Mouse (Mus musculus) forelimb bud, embryonic 11.5 days (tissue): ENCODE measurements at regions not wholly inside any gene's neighbourhood (a gene's known extent, or its start where the extent isn't known, plus 50 kb on each side); places are given as distances from the start of the nearest gene placed in this dataset.

Experiments used
- DNase-seq: peaks from one replicate; pipeline ENCODE4 v3.0.0-alpha.2; 2012; ENCODE audit warnings: low read depth, low spot score

DNA sequence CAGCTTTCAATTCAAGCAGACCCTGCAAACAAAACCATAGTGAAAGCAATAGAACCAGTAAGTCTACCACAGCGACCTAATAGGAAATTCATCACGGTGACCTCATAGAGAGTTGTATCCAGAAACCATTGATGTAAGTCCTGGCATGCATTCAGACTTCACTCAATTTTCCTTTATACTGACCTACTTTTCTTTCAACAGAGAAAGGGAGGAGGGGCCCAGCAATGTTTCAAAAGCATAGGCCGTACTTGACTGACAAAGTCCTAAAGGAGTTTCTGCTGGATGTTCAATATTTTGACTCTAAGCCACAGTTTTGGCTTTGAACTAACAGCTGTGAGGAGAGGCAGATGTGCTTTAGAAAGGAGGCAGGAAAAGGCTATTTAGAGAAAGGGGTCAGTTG, 88.4 kb downstream of the AI593442 start:
- no peak for DNase-seq

GRCm38 (mm10) chr9:52574066-52574465, 105.5 kb downstream of the AI593442 start:
- DNase-seq, result no peak

GRCm38 (mm10) chr9:52551577-52552281, 127.9 kb downstream of the AI593442 start:
- DNase-seq, result no peak

GRCm38 (mm10) chr9:52546071-52546470, 133.5 kb downstream of the AI593442 start:
- no peak for DNase-seq

- no peak for DNase-seq
Measured at GRCm38 (mm10) chr9:52539086-52539485, 140.5 kb downstream of the AI593442 start.

- DNase-seq, result peak; percentile 1
Measured at GRCm38 (mm10) chr9:52529444-52529915, 150.1 kb downstream of the AI593442 start.

DNA sequence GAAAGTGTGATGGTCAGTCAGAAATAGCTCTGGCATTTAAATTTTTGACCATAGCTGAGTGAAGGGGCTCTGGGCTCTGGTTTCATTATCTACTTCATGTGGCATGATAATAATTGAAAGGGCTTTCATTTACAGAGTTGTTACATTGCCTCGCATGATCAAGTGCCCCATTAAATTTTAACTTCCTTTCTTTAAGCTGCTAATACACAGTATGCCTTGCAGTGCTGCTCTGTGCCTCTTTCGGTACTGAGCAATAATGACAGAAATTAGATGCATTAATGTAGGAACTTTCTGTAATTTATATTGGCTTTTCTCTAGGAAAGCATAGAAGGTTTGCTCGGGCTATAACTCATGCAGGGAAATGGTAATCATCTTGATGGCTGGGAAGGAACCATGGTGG, 179.1 kb downstream of the AI593442 start:
- DNase-seq, result no peak

DNA sequence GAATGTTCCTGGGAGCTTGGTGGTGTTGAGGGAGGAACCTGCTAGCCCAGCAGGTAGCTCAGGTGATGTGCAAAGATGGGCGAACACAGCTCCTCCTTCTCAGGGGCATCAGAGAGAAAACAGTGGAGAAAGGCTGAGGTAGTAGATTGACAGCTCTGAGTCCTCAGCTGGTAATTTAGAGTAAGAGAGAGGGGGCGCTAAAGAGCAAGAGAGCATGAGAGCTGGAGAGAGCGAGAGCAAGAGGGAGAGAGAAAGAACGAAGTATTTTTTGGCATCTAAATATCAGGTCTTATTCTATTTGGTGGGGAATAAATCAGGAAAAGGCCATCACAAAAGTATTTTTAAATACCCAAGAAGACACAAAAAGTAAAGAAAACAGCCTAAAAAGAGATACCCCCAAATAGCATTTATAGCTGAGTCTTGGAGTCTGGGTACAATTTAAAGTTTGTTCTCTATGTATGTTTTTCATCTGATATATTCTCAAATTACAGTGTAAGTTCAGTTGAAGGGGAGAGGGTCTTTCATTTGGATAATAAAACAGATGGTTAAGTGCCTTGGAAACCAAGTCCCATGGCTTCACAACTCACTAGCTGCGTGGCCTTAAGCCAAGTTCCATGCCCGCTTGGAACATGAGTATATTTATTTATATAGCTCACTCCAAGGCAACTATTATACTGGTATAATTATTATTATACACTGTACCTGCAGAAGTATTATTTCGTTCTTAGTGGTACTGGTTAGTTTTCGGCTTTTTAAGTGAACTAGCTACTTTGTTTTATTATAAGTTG, 183.9 kb downstream of the AI593442 start:
- DNase-seq, result peak; percentile 26

DNA sequence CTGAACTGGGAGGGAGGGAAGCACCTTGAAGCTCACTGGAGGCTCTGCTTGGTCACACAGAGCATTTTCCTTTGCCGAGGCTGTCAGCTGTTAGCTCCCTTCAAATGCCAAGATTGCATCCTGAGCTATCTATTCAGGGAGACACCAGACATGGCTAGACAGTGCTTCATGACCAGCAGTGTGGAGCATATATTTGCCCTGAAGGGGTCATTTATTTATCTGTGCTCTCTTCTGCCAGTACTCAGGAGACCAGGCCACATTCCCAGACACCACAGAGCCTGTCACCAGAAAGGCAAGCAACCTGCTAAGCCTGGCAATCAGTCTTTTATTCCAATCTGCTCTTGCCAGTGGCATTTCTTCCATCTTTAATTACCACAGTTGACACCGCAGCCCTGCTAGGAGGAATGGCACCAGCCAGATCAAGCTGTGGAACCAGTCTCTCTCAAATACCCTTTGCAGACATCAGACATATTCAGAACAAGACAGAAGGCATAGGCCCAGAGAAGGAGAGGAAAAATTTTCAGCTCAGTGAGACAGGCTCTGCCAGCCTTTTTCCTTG, 186.6 kb downstream of the AI593442 start:
- no peak for DNase-seq

DNA sequence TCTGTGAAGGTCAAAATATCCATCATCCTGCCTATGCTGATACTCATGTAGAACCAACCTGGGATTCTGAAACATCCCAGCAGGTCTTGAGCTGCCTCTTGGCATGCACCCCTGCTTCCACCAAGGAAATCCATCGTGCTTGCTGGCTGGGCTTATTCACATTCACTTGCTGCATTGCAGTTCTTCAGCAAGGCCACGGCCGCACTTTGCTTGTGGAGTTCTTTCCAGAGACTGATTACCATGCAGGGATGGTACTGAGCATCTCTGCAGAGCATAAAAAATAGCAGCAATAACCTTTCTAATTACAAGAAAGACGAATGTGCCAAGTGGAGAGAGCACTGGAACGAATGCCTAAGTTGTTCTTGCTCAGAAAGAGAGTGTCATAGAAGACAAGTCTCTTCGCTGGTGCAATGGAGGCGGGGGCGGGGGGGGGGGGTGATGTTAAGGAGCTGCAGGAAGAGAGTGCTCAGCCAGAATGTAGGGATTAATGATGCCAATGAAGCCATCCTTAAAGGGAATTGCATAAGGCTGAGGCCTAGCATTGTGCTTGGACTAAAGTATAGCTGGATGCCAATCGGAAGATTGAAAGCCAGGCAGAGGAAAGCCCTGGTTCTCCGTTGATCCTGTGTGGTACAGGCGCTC, 205.9 kb downstream of the AI593442 start:
- DNase-seq, result no peak

DNA sequence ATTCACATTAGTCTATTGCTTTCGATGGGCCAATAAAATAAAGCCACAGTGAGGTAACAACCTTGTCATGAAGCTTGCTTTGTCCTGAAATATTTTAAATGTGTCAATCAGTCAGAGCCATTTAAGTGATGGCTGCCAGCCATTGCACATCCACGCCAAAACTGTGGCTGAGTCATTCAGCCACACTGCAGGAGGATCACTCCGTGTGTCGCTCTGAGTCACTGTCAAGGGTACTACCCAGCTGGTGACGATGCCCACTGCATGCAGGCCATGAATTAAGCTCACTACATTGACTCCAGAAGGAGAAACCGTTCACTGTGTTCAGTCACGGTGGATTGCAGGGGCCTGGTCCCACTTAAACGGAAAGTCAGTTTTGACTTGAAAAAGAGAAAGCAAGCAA, 206.7 kb downstream of the AI593442 start:
- DNase-seq, result no peak

DNA sequence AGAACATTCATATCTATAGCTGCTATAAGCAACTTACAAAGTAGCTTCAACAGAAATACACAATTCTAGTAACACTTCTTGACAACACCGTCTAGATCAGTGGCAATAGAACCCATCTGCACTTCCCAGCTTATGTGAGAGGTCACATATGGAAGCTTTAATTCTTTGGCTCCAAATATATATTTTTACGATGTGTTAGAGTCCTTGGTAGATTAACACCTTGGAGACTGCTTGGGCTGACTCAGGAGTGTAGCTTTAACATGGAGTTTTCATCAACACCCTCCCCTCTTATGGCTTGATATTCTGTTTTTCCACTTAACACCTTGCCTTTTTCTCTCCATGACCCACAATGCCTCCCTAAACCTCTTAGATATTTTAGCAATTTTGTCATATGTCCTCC, 221.1 kb downstream of the AI593442 start:
- DNase-seq, result peak; percentile 50

GRCm38 (mm10) chr9:52454445-52454844, 225.1 kb downstream of the AI593442 start:
- no peak for DNase-seq

DNA sequence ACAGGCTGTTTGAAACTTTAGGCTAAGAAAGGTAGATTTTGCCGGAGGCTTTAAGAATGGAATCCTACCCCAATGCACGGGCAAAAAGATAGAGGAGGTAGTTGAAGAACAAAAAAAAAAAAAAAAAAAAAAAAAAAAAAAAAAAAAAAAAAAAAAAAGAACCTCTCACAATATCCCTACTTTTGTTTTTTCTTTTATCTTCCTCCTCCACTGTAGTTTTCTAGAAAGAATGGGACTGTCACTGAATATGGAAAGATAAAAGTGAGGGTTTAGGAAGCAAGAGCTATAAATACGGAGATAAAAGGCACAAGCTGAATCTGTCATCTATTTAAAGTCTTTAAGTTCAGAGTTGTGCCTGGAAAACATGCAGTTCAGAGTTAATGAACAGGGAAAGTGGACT, 227.8 kb downstream of the AI593442 start:
- DNase-seq, result no peak

- DNase-seq, result no peak
Measured at GRCm38 (mm10) chr9:52448245-52448644, 231.3 kb downstream of the AI593442 start.

- DNase-seq, result no peak
Measured at GRCm38 (mm10) chr9:52443228-52443627, 236.4 kb downstream of the AI593442 start.

DNA sequence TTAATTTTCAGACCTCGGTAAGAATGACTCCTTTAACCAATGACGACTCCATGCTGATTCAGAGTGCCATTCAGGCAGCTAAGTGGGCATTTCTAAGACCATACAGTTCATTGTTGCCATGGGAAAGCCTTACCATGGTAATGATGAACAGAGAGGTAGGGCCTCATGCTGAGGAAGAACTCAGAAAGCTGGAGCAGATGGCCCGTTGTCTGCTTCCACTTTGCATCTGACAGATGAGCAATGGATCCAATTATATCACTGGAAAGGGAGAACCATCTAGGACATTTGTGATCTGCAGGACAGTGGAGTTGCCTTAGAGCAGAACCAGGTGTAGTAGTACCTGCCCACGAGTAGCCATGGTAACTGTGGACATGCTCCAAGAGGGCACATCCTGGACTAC, 245.4 kb downstream of the AI593442 start:
- no peak for DNase-seq

GRCm38 (mm10) chr9:52425413-52425812, 254.2 kb downstream of the AI593442 start:
- DNase-seq, result no peak

DNA sequence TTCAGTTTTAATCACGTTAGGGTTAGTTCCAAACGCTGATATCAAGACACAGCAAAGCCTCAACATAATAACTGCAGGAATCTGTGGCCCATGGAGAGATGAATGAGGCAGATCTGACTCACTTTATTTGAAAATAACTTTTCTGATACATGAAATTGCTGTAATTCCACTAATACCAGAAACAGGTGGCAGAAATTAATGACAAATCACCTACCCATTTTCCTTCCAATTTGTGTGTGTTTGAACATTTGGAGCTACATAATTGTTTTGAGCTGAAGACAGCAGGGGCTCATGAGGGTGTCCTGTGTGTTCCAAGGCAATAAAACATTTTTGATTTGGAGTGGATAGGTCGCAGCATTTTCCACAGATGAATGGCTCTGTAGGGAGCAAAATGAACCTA, 254.2 kb upstream of the Zc3h12c start:
- no peak for DNase-seq

- DNase-seq, result no peak
Measured at GRCm38 (mm10) chr9:52415706-52416105, 247.3 kb upstream of the Zc3h12c start.

DNA sequence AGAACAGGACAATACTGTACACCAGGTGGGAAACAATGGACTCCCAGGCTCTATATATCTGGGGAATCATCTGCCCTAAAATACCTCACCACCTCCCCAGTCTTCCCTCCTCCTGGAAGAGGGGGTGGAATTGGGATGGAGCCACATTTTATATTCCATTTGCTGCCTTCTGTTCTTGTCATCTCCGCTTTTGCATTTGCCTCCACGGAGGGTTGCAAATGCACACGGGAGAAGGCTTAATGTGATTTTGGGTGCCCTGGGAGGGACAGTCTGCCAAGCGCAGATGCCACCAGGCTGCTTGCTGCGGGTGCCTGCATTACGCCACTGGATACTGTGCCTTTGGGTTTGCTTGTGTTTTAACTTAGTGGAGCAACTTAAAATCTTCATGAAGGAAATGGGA, 239.5 kb upstream of the Zc3h12c start:
- DNase-seq, result no peak

- no peak for DNase-seq
Measured at GRCm38 (mm10) chr9:52402496-52402895, 234.1 kb upstream of the Zc3h12c start.
